Mouse (Mus musculus) thymus, postnatal 36 days (tissue): ENCODE results near the gene Aldh8a1.

ENCODE experiments used
- DNase-seq, 2 experiments: peaks; one replicate each; pipeline ENCODE4 v3.0.0; 2022; ENCODE audit warnings: mixed read lengths in 2 of 2

Aldh8a1 gene

DNA sequence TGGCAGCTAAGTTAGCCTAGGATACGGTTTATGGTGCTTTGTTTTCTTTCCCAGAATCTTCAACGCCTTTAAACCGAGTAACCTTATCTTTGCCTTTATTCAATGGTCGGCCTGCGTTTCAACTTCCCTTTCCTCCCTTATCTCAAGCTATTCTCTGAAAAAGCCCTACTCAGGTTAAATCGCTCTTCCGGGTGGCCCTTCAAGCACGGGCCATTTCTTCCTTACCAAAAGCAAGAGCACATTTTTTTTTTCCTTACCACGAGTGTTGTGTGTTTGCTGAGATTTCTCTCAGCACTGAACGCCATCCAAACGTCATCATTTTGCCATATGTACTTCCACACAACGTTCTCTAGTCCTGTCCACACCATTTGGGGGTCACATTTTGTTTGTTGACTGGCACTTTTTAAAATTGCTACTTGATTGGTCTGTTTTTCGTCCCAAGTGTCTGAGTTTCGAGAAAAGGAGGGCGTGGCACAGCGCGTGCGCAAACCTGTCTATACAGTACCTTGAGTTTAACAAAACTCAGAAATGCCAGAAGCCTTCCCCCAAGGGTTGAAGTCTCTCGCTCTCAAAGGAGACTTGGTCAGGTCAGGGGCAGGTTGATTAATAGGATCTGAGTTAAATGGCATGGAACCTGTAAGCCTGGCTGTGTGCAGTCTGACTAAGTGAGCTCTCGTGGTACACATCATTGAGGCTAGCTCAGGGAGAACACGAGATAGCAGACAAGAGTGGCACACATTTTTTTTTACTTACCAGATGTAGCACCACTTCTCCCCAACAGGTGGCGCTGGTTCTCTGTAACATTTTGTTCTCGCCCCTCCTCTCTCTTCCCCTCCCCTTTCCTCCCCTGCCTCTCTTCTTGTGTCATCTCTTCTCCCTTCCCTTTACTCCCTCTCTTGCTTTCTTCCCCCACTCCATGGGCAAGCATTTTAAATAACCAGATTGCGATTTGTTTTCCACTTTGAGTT is 43.6 kb downstream of the Aldh8a1 start:
- DNase-seq: peak; percentile 68 to 71

DNA sequence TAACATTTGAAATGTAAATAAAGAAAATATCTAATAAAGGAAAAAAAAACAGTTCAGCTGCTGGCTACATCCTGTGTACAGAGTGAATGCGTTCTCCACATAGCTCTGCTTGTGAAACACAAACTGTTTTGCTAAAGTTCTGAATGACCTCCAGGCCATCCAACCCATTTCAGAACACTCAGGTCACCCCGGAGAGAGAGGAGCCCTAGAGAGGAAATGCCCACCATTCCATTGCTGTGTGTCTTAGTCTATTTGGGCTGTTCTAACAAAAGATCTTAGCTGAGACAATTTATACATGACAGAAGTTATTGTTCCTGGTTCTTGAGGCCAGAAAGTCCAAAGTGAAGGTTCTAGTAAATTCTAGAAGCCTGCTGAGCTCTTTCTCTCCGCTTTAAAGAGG is 49.4 kb downstream of the Aldh8a1 start:
- no peak for DNase-seq

DNA sequence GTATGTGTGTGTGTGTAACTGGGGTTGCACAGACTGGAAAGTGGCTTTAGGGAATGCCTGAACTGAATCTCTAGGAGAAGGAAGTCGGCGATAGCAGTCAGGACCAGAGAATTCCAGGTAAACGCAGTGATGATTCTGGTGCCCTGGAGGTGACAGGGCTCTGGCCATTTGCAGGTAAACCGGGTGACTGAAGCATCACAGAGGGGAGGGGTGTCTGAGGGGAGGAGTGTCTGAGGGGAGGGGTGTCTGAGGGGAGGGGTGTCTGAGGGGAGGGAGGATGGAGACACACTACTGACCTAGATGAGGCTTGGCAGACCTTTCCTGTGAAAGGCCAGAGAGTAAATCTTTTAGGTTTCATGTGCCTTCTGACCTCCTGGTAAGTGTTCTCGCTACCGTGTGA is 50.9 kb downstream of the Aldh8a1 start:
- DNase-seq: no peak

DNA sequence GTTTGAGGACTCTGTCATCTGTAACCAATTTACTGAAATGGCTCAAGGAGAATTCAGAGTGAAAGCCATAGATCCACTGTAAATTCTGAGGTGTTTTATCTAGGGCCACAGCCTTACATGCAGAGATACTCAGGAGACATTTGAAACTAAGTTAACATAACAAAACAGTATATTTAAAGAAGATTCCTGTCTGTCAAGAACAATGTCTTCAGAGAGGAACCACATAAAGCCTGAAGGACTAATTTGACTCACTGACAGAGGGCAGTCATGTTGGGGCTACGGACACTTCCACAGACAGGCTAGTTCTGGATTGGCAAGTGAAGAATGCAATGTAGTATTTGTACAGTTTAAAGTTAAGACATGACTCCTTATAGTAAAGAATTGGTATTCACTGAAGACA is 62.2 kb downstream of the Aldh8a1 start:
- DNase-seq: no peak

DNA sequence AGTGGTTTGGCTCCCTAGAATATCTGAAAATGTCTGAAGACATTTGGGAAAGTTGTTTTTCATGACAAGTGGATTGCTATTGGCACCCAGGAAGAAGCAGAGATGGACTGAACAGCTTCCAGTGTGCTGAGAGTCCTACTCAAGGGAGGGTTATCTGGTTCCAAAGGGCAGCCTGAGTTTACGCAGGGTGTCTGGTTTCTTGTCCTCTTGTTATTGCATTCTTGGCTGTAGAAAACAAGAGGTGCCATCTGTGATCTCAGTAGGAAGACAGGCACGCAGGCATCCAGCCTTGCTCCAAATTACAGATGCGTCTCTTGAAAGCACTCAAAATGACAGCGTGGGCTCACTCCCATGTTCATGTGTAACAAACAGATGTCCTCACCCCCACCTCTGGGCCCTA is 63.9 kb downstream of the Aldh8a1 start:
- no peak for DNase-seq

DNA sequence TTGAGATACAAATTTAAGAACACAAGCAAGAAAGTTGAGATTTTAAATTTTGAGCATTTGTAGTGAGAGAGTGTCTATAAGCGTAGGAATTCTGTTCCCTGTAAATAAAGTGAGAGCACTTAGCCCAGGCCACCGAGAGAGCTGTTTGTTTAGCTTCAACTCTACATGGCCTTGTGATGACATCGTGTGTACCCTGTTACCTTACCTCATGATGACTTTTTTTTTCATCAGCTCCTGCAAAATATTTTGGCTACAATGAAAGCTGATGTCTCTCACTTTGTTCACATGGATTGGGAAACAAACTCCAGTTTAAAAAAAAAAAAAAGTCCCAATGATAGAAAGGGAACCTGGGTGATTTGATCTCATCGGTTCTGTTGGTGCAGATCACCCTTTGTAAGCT is 64.6 kb downstream of the Aldh8a1 start:
- no peak for DNase-seq

DNA sequence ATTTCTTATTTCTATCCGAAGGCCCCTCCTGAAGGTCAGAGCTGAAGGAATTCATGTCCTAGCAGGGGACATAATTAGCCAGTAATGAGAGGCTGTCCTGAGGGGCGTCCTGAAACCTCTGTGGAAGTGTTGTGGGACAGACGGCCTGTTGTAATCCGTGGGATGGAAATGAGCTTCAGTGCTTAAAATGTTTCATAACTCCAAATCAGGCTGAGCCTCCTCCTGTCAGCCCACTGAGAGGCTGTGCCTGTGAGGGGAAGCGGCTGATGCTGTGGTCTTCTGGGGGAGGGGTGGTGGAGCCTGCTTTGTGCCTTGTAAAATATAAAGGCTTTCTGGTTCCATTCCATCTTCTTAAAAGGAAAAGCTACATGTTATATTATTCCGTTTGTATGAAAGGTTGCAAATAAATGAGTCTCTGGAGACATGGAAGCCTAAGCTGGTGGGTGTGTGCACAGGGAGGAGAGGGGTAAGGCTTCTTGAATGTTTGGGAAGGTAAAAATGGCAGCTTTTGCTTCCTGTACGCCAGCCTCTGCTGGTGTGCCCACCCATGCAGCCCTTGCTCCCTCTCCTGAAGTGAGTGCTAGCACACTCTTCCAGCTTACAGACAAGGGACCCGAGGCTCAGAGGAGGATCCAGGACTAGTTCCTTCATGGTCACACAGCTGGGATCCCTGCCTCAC is 66.7 kb downstream of the Aldh8a1 start:
- DNase-seq: no peak

DNA sequence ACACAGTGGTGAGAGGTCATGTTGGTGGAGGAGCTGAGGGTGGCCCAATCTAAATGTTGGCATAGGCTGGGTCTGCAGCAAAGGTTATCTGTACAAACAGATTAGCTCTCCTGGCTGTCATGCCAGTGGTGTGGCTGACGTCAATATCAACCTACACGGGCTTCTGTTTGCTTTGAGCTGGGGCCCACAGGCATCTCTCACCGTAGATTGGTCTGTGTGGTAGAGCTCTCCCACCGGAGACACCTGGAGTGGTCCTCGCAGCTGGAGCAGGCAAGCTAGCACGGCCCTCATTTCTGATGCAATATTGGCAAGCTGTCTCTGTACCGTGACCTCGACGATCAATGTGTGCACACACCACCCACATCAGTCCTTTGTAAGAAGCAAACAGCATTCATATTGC is 67.3 kb downstream of the Aldh8a1 start:
- DNase-seq: no peak
